Mouse (Mus musculus): Measurements from ENCODE around the gene Mybpc2. TPM values are rescaled to one million over a fixed set of nuclear protein-coding genes. Genes with fewer than 3 reads are reported as not detected.

Mybpc2 gene
- total RNA-seq, 2 experiments from 2014 or later, result not detected

DNA sequence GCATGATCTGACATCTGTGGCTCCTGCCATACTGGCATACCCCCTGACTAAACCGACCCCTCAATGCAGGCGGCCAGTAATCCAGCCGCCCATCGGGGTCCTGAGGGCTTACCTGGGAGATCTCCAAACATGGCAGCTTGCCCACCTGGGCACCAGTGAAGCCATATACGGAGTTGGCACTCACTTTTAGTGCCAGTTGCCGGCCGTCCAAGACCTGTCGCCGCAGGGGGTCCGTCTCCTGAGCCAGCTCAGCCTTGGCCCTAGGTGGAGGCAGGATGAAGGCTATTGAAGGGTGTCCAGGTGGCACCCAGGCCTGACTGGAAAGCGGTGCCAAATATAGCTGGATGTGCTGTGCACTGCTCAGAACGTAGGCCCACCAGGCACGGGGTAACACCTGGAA lies 13.0 kb upstream of the Mybpc2 start:
- no peak overlapping the region for H3K27ac ChIP-seq
- TF ChIP-seq CTCF (conservative IDR thresholded peaks at IDR 0.05), result no peak
- DNase-seq (ENCODE audit: low spot score in 2 of 2), result no peak
- H3K4me3 ChIP-seq, result no peak overlapping the region

DNA sequence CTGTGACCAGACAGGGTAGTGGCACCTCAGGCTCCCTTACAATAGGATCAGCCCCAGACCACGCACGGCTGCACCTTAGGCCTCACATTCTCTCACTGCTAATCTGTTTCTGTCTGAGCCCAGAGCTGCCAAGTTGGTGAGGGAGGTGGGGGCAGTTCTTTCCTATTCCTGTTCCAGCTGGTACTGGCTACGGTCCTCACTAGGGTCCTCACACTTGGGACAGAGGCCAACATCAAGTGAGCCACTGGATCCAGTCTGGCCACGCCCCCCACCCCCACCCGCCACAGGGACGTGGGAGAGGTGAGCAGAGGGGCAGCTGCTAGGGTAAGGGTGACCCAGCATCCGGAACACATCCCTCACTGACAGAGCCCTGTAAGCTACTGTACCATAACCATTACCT lies 12.6 kb upstream of the Mybpc2 start:
- no peak overlapping the region for H3K27ac ChIP-seq
- no peak for DNase-seq (ENCODE audit: low spot score in 2 of 2)
- H3K4me3 ChIP-seq, result no peak overlapping the region
- no peak for TF ChIP-seq CTCF (conservative IDR thresholded peaks at IDR 0.05)

DNA sequence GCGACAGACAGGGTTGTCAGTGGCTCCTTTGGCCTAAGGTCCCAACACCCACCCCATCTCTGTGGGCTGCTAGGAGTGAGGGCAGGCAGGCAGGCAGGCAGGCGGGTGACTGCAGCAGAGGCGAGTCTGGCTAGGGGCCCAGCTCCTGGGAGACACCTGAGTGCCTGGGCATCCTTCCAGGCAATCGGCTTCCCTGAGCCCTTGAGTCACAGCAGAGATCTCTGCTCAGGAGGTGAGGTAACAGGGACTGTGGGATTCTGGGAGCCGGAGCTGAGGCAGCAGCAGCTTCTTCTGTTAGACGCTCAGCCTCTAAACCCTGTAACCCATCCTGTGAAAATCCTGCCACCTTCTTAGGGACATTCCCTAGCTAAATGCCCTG lies 12.1 kb upstream of the Mybpc2 start:
- DNase-seq (ENCODE audit: low spot score in 2 of 2), result no peak
- no peak for TF ChIP-seq CTCF (conservative IDR thresholded peaks at IDR 0.05)
- Histone ChIP-seq H3K27ac (no peak overlapping the region), H3K4me3 (no peak overlapping the region)

DNA sequence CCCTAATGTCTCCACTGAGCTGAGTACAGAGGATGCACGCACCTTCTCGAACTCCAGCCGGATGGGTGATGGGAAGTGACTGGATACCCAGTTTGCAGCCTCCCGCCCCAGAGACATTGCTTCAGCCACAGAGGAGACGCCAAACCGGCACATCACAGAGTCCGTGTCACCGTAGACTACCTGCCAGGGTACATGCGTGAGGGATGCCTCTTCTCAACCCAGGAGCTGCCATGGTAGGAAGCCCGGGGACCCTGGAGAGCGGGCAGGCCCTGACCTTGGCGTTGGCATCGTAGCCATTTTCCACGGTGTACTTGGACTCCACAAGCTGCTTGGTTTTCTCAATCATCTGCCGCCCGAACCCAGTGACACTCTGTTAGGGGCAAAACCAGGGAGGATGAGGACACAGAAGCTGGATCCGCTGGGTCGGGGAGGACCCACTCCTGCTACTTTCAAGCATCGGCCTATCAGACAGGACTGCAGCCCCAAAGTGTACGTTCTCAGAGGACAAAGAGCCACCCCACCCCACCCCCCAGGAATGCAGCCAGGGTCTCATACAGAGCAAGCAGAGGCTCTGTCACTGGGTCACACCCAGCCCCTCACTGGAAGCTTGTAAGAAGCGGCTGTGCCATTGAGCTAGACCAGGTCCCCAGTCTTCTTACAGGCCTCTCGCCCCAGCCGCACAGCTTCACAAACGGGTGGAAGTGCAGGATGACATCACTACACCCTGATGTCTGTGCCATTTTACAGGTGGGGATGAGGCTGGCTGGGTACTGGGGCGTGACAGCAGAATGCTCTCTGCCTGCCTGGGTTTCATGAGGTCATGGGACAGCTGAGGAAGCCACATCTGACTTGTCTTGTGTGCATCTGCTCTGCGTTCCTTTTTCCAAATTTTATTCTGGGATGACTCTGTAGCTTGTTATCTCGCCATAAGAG lies 11.5 kb upstream of the Mybpc2 start:
- no peak for DNase-seq (ENCODE audit: low spot score in 2 of 2)
- no peak overlapping the region for H3K27ac ChIP-seq
- no peak overlapping the region for H3K4me3 ChIP-seq
- TF ChIP-seq CTCF (conservative IDR thresholded peaks at IDR 0.05), result no peak

DNA sequence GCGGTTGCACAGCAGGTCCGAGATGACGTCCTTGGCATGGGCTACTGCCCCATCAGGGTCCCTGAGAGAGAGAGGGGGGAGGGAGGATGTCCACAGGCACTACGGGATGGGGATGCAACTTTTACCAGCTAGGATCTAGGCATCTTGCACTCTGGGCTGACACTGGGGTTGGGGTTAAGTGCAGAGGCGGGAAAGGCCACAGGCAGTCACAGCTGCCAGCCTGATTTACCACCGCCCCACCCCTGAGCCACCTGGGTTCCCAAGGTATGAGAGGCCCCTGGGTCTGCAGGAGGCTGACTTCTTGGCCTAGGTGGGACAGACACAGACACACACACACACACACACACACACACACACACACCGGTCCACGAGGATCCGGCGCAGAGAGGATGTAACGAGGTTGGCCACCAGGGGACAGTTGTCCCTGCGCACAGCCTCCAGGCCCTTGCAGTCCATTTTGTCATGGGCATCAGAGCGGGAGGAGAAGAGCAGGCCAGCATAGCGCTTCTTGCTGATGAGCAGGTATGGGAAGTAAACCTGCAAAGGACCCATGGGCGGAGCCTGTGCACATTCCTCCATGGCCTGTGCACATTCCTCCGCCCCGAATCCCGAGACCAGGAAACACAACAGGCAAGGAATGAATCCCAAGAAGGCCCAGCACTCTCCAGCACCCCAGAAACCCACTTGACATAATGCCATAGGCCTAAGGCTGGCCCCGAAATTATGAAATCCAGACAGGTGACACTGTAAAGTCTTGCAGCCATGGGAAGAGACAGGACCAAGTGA lies 10.4 kb upstream of the Mybpc2 start:
- H3K27ac ChIP-seq, result no peak overlapping the region
- DNase-seq (ENCODE audit: low spot score in 2 of 2), result no peak
- no peak overlapping the region for H3K4me3 ChIP-seq
- TF ChIP-seq CTCF (conservative IDR thresholded peaks at IDR 0.05), result 0 out of 2 replicates have a peak, but pooled peaks have one; percentile 6

DNA sequence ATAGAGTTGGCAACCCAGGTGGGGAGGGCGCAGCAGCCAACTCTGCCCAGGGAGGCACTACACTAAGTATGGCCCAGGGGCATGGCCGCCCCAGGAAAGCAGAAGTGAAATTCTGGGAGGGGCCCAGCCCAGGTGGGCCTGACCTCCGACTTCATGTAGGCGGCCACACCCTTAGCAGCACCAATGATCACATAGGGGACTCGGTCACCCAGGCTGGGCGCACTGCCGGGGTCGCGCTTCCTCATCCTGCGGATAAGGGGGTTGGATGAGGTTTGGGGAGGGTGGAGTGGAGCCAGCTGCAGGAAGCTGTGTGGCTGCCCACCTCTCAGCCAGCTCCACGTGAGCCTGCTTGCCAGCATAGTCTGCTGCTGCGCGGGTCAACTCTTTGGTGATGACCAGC lies 9.8 kb upstream of the Mybpc2 start:
- DNase-seq (ENCODE audit: low spot score in 2 of 2), result no peak
- TF ChIP-seq CTCF (conservative IDR thresholded peaks at IDR 0.05), result no peak
- no peak overlapping the region for H3K27ac ChIP-seq

DNA sequence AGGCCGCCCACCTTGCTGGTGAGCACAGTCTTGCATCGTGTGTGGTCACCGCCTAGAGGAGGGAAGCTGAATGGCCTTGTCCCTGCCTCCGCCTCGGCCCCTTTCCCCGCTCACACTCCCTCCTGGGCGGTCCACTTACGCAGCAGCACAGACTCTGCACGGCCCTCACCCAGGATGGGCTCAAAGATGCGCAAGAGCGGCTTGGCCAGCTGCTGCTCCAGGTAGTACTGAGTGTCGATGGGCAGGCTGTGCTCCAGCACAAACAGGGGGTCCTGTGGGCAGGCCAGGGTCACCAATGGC lies 9.2 kb upstream of the Mybpc2 start:
- no peak for DNase-seq (ENCODE audit: low spot score in 2 of 2)
- Histone ChIP-seq H3K4me3 (no peak overlapping the region), H3K27ac (no peak overlapping the region)
- no peak for TF ChIP-seq CTCF (conservative IDR thresholded peaks at IDR 0.05)

More for the DNA sequence above, 9.8 kb upstream of the Mybpc2 start:
- H3K4me3 ChIP-seq, result no peak overlapping the region

DNA sequence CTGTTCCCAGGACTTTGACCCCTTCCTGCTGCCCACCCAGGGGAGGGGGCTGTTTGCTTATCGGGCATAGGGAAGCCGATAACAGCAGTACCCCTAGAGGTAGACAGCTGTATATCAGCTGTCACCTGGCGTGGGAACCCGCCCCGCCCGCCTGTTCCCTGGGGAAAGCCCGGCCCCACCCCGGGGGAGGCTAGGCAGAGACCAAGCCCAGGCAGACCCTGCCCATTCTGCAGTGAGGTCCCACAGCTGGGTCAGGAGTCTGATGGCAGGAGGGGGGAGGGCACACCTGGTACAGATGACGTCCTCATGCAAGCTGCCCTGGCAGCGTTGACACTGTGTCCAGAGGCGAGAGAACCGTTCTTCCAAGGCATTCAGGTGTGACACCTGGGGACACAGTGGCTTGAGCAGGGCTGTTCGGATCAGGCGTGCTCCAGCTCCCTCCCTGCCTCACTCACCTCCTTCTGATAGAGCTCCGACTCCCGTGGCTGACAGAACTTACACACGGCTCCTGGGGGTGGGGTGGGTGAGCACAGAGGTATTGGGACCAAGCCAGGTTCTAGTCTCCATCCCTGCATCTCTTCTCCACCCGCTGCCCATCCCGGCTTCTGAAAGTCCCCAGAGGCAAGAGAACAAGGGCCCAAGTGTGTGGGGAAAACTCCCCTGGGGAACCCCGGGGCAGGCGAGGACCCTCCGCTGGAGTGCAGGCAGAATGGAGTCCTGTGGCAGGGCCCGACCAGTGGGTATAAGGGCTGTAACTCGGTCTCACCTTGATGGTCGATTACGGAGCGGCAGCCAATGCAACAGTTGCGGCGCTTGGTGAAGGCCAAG lies 8.7 kb upstream of the Mybpc2 start:
- no peak for DNase-seq (ENCODE audit: low spot score in 2 of 2)
- no peak overlapping the region for H3K4me3 ChIP-seq
- no peak for TF ChIP-seq CTCF (conservative IDR thresholded peaks at IDR 0.05)
- no peak overlapping the region for H3K27ac ChIP-seq

DNA sequence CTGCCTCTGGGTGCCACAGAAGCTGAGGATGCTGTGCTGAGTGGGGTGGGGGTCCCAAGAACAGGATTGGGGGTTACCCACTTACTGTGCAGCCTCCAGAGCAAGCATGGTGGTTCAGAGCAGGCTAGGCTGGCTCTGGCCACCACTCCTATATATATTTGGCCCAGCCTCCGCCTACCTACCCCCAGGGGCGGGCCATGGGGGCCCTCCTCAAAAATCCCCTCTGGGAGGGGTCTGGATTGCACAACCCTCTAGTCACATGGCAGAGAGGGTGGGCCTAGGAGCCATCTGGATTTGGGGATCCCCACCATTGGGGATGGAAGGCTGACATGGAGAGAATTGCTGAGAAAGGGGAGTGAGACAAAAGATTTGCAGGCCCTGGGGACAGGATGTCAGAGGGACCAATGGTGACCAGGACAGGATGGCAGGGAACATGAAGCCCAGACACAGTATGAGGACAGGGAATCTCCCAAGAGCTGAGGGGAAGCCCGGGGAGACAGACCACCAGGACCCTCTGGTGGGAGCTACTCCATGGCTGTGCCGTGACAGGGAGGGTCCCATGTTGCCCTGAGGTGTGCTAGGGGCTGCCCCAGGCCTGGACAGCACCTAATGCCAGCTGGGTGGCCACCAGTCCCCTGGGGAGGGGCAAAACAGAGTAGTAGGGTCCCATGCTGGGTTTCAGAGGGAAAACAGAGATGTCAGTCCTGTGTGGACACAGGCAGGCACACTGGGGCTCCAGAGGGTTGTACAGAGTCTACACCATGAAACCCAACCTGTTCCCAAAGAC lies 7.7 kb upstream of the Mybpc2 start, which contains the start of gene Spib:
Gene Spib, minus strand, starts transcription at position 126 of the 787 bp plus-strand sequence.
- H3K4me3 ChIP-seq, result no peak within 1 kb of the TSS
- H3K27ac ChIP-seq, result no peak within 1 kb of the TSS
- no peak for DNase-seq (ENCODE audit: low spot score in 2 of 2)
- no peak for TF ChIP-seq CTCF (conservative IDR thresholded peaks at IDR 0.05)

DNA sequence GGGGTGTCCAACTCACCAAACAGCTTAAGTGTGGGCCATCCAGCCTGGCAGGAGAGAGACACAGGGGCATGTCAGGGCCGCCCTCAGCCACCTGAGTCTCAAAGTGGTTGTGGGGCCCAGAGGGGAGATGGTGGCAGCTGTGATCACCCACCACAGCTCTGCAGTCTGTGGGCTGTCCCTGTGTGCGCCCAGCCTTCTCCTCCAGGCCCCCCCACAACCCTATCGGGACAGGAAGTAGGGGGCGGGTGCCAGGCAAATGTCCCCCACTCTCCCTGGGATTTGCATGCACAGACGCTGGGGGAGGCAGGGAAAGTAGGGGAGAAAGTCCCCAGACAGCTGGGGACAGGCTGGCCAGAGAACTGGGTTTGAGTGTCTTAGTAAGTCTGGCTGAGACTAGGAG lies 6.8 kb upstream of the Mybpc2 start:
- no peak overlapping the region for H3K4me3 ChIP-seq
- DNase-seq (ENCODE audit: low spot score in 2 of 2), result no peak
- no peak overlapping the region for H3K27ac ChIP-seq
- no peak for TF ChIP-seq CTCF (conservative IDR thresholded peaks at IDR 0.05)

DNA sequence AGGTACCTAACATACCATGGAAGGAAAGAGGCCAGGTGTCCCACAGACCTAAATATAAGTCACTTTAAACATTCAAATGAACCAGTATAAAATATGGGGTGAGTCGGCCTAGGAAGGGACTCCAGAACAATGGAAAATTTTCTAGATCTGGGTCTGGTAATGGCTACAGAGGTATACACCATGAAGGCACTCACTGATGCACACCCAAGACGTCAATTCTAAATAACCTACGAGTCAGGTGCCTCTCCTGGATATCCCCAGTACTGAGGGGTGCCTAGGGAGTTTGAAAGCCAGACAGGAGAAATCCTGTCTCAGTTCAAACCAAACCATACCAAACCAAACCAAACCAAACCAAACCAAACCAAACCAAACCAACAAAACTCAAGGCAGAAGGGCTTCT lies 6.1 kb upstream of the Mybpc2 start:
- no peak overlapping the region for H3K4me3 ChIP-seq
- no peak for DNase-seq (ENCODE audit: low spot score in 2 of 2)
- H3K27ac ChIP-seq, result no peak overlapping the region
- no peak for TF ChIP-seq CTCF (conservative IDR thresholded peaks at IDR 0.05)

DNA sequence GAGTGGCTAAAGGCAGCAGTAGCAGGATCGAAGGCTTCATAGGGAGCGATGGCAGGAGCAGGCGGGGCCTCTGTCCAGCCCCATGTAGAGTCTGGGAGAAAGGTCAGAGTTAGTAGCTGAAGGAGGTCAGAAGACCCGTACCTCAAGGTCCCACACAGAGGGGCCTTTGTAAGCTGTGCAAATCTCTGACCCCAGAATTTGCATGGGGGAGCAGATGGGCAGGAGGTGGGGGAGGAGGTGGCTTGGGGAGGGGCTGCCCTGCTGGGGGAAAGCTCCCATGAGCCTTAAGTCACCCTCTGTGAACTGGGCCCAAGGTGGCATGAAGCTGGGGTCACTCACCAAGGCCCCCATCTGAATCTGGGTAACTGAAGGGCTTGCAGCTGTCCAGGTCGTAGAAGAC lies 5.1 kb upstream of the Mybpc2 start:
- H3K4me3 ChIP-seq, result no peak overlapping the region
- no peak overlapping the region for H3K27ac ChIP-seq
- no peak for DNase-seq (ENCODE audit: low spot score in 2 of 2)
- TF ChIP-seq CTCF (conservative IDR thresholded peaks at IDR 0.05), result no peak
